Mouse (Mus musculus) spleen, adult 12 weeks (tissue): Measurements from ENCODE around the gene Ring1.

Experiments used
- DNase-seq: peaks from one replicate; pipeline ENCODE4 v3.0.0; 2022; ENCODE audit warnings: low spot score

Gene Ring1

GRCm38 (mm10) chr17:34024317-34024821 is at the start of gene Ring1:
Ring1 (minus strand) TSS chr17:34024680.
- DNase-seq, result peak; percentile 73

- no peak for DNase-seq
Measured at GRCm38 (mm10) chr17:34072091-34072490, 47.6 kb upstream of the Ring1 start.

- no peak for DNase-seq
Measured at GRCm38 (mm10) chr17:34068864-34069263, 44.4 kb upstream of the Ring1 start.

- no peak for DNase-seq
Measured at GRCm38 (mm10) chr17:34057224-34057623, 32.7 kb upstream of the Ring1 start.

GRCm38 (mm10) chr17:34047404-34048050 is 23.0 kb upstream of the Ring1 start:
- DNase-seq, result no peak

- DNase-seq, result no peak
Measured at GRCm38 (mm10) chr17:34045941-34046340, 21.5 kb upstream of the Ring1 start.

- DNase-seq, result no peak
Measured at GRCm38 (mm10) chr17:34039562-34040450, 15.3 kb upstream of the Ring1 start.

GRCm38 (mm10) chr17:34038878-34039561 is 14.5 kb upstream of the Ring1 start, which contains the start of gene Col11a2:
Col11a2 (plus strand) TSS chr17:34039437.
- no peak for DNase-seq

GRCm38 (mm10) chr17:34038440-34038839 is 14.0 kb upstream of the Ring1 start:
- no peak for DNase-seq

- DNase-seq, result no peak
Measured at GRCm38 (mm10) chr17:34037241-34037640, 12.8 kb upstream of the Ring1 start.

- DNase-seq, result no peak
Measured at GRCm38 (mm10) chr17:34036647-34037046, 12.2 kb upstream of the Ring1 start.

GRCm38 (mm10) chr17:34035517-34035916 is 11.0 kb upstream of the Ring1 start:
- DNase-seq, result no peak

GRCm38 (mm10) chr17:34034064-34034463 is 9.6 kb upstream of the Ring1 start:
- DNase-seq, result peak; percentile 66

GRCm38 (mm10) chr17:34033441-34033840 is 9.0 kb upstream of the Ring1 start:
- DNase-seq, result no peak

- no peak for DNase-seq
Measured at GRCm38 (mm10) chr17:34032806-34033205, 8.3 kb upstream of the Ring1 start.

GRCm38 (mm10) chr17:34032174-34032632 is 7.7 kb upstream of the Ring1 start:
- peak; percentile 66 for DNase-seq

- peak; percentile 98 for DNase-seq
Measured at GRCm38 (mm10) chr17:34031465-34032173, 7.1 kb upstream of the Ring1 start, which contains the start of the genes Slc39a7 and Rxrb. Slc39a7 (minus strand) TSS chr17:34031682. Rxrb (plus strand) TSS chr17:34031812.

GRCm38 (mm10) chr17:34030861-34031326 is 6.4 kb upstream of the Ring1 start:
- DNase-seq, result no peak

GRCm38 (mm10) chr17:34029890-34030595 is 5.6 kb upstream of the Ring1 start:
- no peak for DNase-seq

GRCm38 (mm10) chr17:34029150-34029889 is 4.8 kb upstream of the Ring1 start:
- no peak for DNase-seq
